Mouse (Mus musculus) layer of hippocampus, adult 6 months (tissue): Measurements from ENCODE around the gene Sun2. TPM values are rescaled to one million over a fixed set of nuclear protein-coding genes. Genes with fewer than 3 reads are reported as not detected.

Experiments
- long read RNA-seq, 2 experiments: library from polyadenylated mRNA; unstranded; transcript quantifications; one replicate each; pipeline ENCODE4 v2.0.0; 2019 to 2020
- polyA plus RNA-seq: library from polyadenylated mRNA; unstranded; fragments of <200 nt; fragmentation: Nextera tagmentation; gene quantifications from 2 replicates; pipeline ENCODE4 v1.2.3, GENCODE M21; 2021

Sun2 gene
- 8.1 and 9.3 TPM in 2 replicates for polyA plus RNA-seq
- long read RNA-seq, experiment 1 = 0 reads
- long read RNA-seq, experiment 2, partial matches to known transcripts = 2 of 7 reads
- long read RNA-seq, experiment 2, other reads (novel, unspliced or antisense) = 4 of 7 reads

DNA sequence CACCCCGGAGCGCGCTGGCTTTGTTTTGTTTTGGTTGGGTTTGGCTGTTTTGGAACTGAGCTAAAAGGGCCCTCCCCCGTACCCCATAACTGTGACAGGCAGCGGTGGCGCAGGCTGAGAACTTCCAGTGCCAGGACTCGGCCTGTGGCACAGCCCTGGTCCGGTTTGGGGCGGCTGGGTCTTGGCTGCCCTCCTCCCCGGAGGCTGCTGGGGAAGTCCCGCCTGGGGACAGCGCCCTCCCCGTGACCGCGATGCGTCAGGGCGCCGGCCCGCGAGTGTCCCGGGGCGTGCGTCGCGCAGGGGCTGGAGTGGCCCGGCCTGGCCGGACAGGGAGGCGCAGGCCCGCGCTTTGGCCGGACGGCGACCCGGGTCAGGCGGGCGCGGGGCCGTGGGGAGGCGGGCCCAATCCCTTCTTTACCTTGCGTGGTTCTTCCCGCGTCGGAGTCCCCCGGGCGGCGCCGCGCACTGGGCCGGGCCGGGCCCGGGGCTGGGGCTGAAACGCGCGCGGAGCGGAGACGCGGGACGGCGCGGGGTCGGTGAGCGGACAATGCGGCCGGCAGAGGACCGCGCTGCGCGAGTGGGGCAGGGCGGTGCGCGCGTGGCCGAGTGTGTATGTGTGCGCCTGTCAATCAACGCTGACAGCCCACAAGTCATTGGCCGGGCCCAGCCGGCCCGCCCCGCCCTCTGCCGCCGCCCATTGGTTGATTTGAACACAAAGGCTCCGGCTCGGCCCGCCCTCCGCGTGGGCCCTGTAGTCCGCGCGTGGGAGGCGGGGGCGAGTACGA, at the start of gene Sun2:
Gene Sun2 (minus strand): TSS at position 616 of the 785 bp plus-strand sequence.

DNA sequence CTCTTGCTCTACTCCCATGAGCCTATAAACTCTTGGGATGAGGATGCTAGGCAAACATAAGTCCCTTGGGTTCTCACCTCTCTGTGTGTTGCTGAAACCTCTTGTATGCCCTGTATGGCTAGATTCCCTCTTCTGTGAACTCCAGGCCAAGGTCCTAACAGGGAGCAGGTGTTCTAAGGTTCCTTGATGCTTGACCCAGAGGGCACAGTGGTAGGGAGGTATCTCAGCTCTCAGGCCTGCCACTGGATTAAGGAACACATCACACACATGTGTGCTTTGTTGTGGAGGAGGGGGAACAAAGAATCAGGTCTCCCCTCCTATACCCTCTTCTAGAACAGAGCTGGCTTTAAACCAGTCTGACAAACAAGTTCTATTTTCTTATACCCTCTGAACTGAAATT, 35.4 kb upstream of the Sun2 start, which contains the start of gene Dnal4:
Gene Dnal4 (minus strand): TSS at position 101 of the 400 bp plus-strand sequence.

DNA sequence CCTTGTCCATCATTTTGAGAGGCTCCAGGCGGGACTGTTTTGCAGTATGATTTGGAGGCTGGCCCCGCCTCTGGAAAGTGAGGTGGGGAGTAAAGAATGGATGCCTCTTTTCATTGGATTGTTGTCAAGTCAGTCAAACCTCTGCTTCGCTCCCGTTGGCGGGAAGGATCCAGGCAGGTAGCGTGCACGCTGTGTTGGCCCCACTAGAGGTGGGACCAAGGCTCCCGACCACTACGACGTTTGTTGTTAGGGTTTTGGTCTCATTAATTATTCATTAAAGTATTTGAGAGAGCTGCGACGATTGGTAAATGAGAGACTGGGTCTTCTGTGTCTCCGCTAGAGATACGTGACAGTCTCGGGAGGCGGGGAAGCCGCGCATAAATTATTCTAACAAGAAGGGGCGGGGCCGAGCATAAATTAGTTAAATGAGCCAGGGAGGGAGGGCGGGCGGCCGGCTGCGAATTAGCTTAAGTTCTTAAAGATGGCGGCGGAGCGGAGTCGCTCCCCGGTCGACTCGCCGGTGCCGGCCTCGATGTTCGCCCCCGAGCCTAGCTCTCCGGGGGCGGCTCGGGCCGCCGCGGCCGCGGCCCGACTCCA, 51.8 kb downstream of the Sun2 start, which contains the start of gene Gtpbp1:
Gene Gtpbp1 (plus strand): TSS at position 420 of the 597 bp plus-strand sequence.

DNA sequence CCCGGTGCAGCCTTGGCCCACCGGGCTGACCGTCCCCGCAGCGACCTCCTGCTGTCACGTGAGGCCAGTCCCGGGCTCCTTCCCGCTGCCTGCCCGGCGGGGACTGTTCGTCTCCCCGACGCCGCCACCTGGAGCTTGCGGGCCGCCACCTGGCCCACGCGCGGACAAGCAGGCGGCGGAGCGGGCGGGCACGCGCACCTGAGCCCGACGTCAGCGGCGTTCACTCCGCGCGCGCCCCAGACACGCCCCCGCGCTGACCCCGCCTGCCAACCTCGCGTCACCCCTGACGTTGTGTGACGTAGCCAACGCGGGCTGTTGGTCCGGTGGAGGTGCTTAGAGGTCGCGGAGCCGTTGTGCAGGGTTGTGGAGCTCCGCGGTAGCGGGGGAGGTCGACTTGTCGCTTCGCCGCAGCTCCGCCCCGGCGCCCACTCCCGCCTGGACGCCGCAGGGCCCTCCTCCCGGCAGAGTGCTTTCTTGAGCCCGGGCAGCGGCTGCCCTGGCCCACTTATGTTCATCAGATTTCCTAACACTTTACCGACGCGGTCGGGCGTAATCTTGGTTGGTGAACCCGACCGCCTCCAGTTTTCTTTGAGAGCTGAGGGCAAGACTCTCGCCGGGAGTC, 54.6 kb downstream of the Sun2 start, which contains the start of gene Josd1:
Gene Josd1 (minus strand): TSS at position 274 of the 622 bp plus-strand sequence.

Other genes starting within 250 kb of the Sun2 start
- gene Kcnj4, start 237.3 kb downstream of the Sun2 start, polyA plus RNA-seq = 2.4 and 3.0 TPM in 2 replicates
- 1.2 and 2.1 TPM in 2 replicates for gene Kdelr3, start 226.1 kb downstream of the Sun2 start, polyA plus RNA-seq
- 12.5 and 12.6 TPM in 2 replicates for gene Ddx17, start 195.8 kb downstream of the Sun2 start, polyA plus RNA-seq
- not detected in 2 replicates for gene Dmc1, start 137.4 kb downstream of the Sun2 start, polyA plus RNA-seq
- gene Fam227a, start 83.6 kb downstream of the Sun2 start, polyA plus RNA-seq = 0.62 and 0.80 TPM in 2 replicates
- gene Cby1, start 83.3 kb downstream of the Sun2 start, polyA plus RNA-seq = 68.4 and 69.4 TPM in 2 replicates
- gene Tomm22, start 71.7 kb downstream of the Sun2 start, polyA plus RNA-seq = 165 and 171 TPM in 2 replicates
- 5.0 and 5.2 TPM in 2 replicates for gene Josd1, start 54.6 kb downstream of the Sun2 start, polyA plus RNA-seq
- gene Gtpbp1, start 51.7 kb downstream of the Sun2 start, polyA plus RNA-seq = 10.0 and 12.3 TPM in 2 replicates
- gene Dnal4, start 35.3 kb upstream of the Sun2 start, polyA plus RNA-seq = 123 and 139 TPM in 2 replicates
- gene Nptxr, start 62.2 kb upstream of the Sun2 start, polyA plus RNA-seq = 90.1 and 132 TPM in 2 replicates
- gene Npcd, start 91.7 kb upstream of the Sun2 start, polyA plus RNA-seq = 3.5 and 35.6 TPM in 2 replicates
- gene Cbx6, start 92.2 kb upstream of the Sun2 start, polyA plus RNA-seq = 44.2 and 51.6 TPM in 2 replicates
- 2.9 and 3.3 TPM in 2 replicates for gene Apobec3, start 149.1 kb upstream of the Sun2 start, polyA plus RNA-seq
- 18.7 and 23.4 TPM in 2 replicates for gene Cbx7, start 228.6 kb upstream of the Sun2 start, polyA plus RNA-seq